ENCODE assay signal across 17 mouse cellular contexts in genomic region chr9:43947089-43947488, GRCm38 (mm10).
DNase-seq lines count a peak whose midpoint lies in the region; ATAC-seq and TF ChIP-seq lines count a peak whose summit lies in the region.
"Had no signal": no experiment of that assay in that cellular context is flagged by ENCODE, and none has a peak within 500 bp of the region (broad histone marks: within the 10 kb centered on the region; RNA-seq: fewer than 3 reads in every experiment).

No protein-coding gene starts in this region.

- no peak for ATAC-seq in kidney, postnatal 0 days (replicated peaks; ENCODE audit: low FRiP score, low read depth)
- ATAC-seq in hindbrain, embryonic 12.5 days (ENCODE audit: low FRiP score), result peak; percentile 9
- 0 out of 2 replicates have a peak, but pooled peaks have one; percentile 36 for ATAC-seq in neural tube, embryonic 14.5 days (ENCODE audit: low read depth)

- H3K27me3 ChIP-seq in kidney, postnatal 0 days (ENCODE audit: insufficient read depth, low read length), result no peaks in the 10 kb centered on the region
- no peaks in the 10 kb centered on the region for H3K27me3 ChIP-seq in hindbrain, embryonic 12.5 days
- no peaks in the 10 kb centered on the region for H3K27me3 ChIP-seq in neural tube, embryonic 14.5 days (ENCODE audit: control insufficient read depth, insufficient read depth, low read length)
- H3K27me3 ChIP-seq: liver, embryonic 13.5 days; lung, embryonic 15.5 days had no signal

- H3K9me3 ChIP-seq in kidney, postnatal 0 days (replicated peaks; ENCODE audit: low read length), result no peaks in the 10 kb centered on the region
- H3K9me3 ChIP-seq in hindbrain, embryonic 12.5 days (replicated peaks), result no peaks in the 10 kb centered on the region
- no peaks in the 10 kb centered on the region for H3K9me3 ChIP-seq in neural tube, embryonic 14.5 days (ENCODE audit: control insufficient read depth, low read length)
- H3K9me3 ChIP-seq: liver, embryonic 13.5 days; lung, embryonic 15.5 days had no signal

- H3K36me3 ChIP-seq in kidney, postnatal 0 days (ENCODE audit: insufficient read depth, low read length), result no peaks in the 10 kb centered on the region
- H3K36me3 ChIP-seq in hindbrain, embryonic 12.5 days, result no peaks in the 10 kb centered on the region
- H3K36me3 ChIP-seq in neural tube, embryonic 14.5 days (ENCODE audit: control insufficient read depth, insufficient read depth, low read length), result no peaks in the 10 kb centered on the region
- H3K36me3 ChIP-seq: forebrain, embryonic 12.5 days; liver, embryonic 13.5 days; lung, embryonic 15.5 days had no signal

- H3K27ac ChIP-seq in kidney, postnatal 0 days, result no peak overlapping the region
- peak overlapping the region; percentile 52 for H3K27ac ChIP-seq in hindbrain, embryonic 12.5 days
- H3K27ac ChIP-seq in neural tube, embryonic 14.5 days (ENCODE audit: low read depth, low read length), result no peak overlapping the region
- H3K27ac ChIP-seq: forebrain, embryonic 12.5 days; heart, adult 2 months; left cerebral cortex, adult 2 months; liver, embryonic 13.5 days; lung, embryonic 15.5 days had no signal

- no peak overlapping the region for H3K9ac ChIP-seq in kidney, postnatal 0 days (ENCODE audit: low read depth, low read length)
- H3K9ac ChIP-seq in hindbrain, embryonic 12.5 days, result no peak overlapping the region
- no peak overlapping the region for H3K9ac ChIP-seq in neural tube, embryonic 14.5 days (replicated peaks; ENCODE audit: low read depth, low read length)
- H3K9ac ChIP-seq: forebrain, embryonic 12.5 days; liver, embryonic 13.5 days; lung, embryonic 15.5 days had no signal

- H3K4me3 ChIP-seq in kidney, postnatal 0 days (replicated peaks; ENCODE audit: low read depth, low read length), result no peak overlapping the region
- H3K4me3 ChIP-seq in hindbrain, embryonic 12.5 days, result no peak overlapping the region
- no peak overlapping the region for H3K4me3 ChIP-seq in neural tube, embryonic 14.5 days (ENCODE audit: low read depth, low read length)
- H3K4me3 ChIP-seq: forebrain, embryonic 12.5 days; heart, adult 2 months; left cerebral cortex, adult 2 months; liver, embryonic 13.5 days; lung, embryonic 15.5 days had no signal

- TF ChIP-seq CTCF in kidney, postnatal 0 days (IDR thresholded peaks at IDR 0.05; ENCODE audit: low read depth), result no peak

- H3K4me1 ChIP-seq in kidney, postnatal 0 days (replicated peaks; ENCODE audit: insufficient read depth, low read length), result no peaks in the 10 kb centered on the region
- H3K4me1 ChIP-seq in hindbrain, embryonic 12.5 days, result peaks cover 31% of the 10 kb centered on the region
- peaks cover 11% of the 10 kb centered on the region; the same call in 1 of the 2 replicates for H3K4me1 ChIP-seq in neural tube, embryonic 14.5 days (ENCODE audit: control insufficient read depth, insufficient read depth, low read length)
- H3K4me1 ChIP-seq: lung, embryonic 15.5 days had no signal

- H3K4me2 ChIP-seq in kidney, postnatal 0 days (ENCODE audit: low read length), result no peak overlapping the region
- no peak overlapping the region for H3K4me2 ChIP-seq in hindbrain, embryonic 12.5 days (replicated peaks)
- no peak overlapping the region for H3K4me2 ChIP-seq in neural tube, embryonic 14.5 days (ENCODE audit: low read depth, low read length)
- H3K4me2 ChIP-seq: forebrain, embryonic 12.5 days; liver, embryonic 13.5 days; lung, embryonic 15.5 days had no signal

- peak; percentile 16 for DNase-seq in kidney, postnatal 0 days (ENCODE audit: low spot score)
- DNase-seq in kidney, postnatal 25 days, result no peak
- DNase-seq in Muller cell, postnatal 12 days (ENCODE audit: inconsistent ontology term), result peak; percentile 41
- no peak for DNase-seq in lung, postnatal 4 days
- DNase-seq in cerebellum, adult 9-11 months, result no peak
- DNase-seq: adrenal gland, postnatal 10 days; cerebellum, adult 11 months; gastrocnemius, postnatal 10 days; heart, adult 2 months; kidney, adult 8-10 months; liver, embryonic 13.5 days; thymus, adult 2 months had no signal

- 29% methylated on average over 5 of the region's 5 CpGs for WGBS in kidney, postnatal 0 days
- 63% methylated on average over 5 of the region's 5 CpGs for WGBS in hindbrain, embryonic 12.5 days
- WGBS in neural tube, embryonic 14.5 days, result 35% methylated on average over 5 of the region's 5 CpGs

Comparison
In these comparisons a context has a peak if more than half of its experiments do, and no peak if none do; other contexts are left out.
1. DNase-seq: peak in kidney, postnatal 0 days (single experiment) and Muller cell, postnatal 12 days (single experiment); none in kidney, postnatal 25 days (0 of 2), lung, postnatal 4 days (0 of 2) and cerebellum, adult 9-11 months (single experiment).